Mouse (Mus musculus): ENCODE results near the gene Agpat4. TPM values are rescaled to one million over a fixed set of nuclear protein-coding genes. Genes with fewer than 3 reads are reported as not detected.
"Not testable (repeated sequence)": the region's sequence is repeated elsewhere in the genome, so short reads cannot be mapped to it uniquely, and the experiment has no call there.

The Agpat4 gene
- polyA plus RNA-seq, 1 experiment from 2014 or later = 55.5 TPM

GRCm38 (mm10) chr17:12216224-12216623 is 97.7 kb downstream of the Agpat4 start:
- Histone ChIP-seq H3K36me3 (peaks cover 68% of the 10 kb centered on the region), H3K9ac (replicated peaks) (no peak overlapping the region), H3K27me3 (replicated peaks) (no peaks in the 10 kb centered on the region), H3K27ac (replicated peaks) (no peak overlapping the region), H3K4me3 (replicated peaks) (no peak overlapping the region), H3K4me1 (no peaks in the 10 kb centered on the region), H3K9me3 (replicated peaks) (no peaks in the 10 kb centered on the region), H3K4me2 (no peak overlapping the region)
- WGBS = 82% methylated on average over 6 of the region's 6 CpGs
- ATAC-seq (ENCODE audit: low FRiP score) = no peak

DNA sequence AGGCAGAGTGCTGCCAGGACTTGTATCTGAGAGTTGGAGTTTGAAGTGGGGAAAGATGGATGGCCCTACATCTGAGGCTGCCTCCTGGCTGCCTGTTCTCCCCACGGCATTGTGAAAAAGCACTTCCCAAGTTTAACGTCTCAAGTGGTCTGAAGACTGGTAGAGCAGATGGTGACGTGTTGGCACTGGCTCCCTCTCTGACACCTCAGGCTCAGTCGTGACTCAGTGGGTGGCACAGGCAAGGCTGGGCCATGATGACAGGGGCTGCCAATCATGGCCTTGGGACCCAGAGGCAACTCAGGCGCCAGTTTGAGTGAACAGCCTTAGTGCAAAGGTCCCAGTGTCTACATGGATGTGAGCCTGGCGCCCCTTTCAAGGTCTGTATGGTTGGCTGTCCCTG is 103.4 kb downstream of the Agpat4 start:
- Histone ChIP-seq H3K36me3 (peaks cover 40% of the 10 kb centered on the region), H3K27me3 (replicated peaks) (no peaks in the 10 kb centered on the region), H3K4me1 (no peaks in the 10 kb centered on the region), H3K9me3 (replicated peaks) (no peaks in the 10 kb centered on the region), H3K9ac (replicated peaks) (no peak overlapping the region), H3K27ac (replicated peaks) (no peak overlapping the region), H3K4me2 (no peak overlapping the region), H3K4me3 (replicated peaks) (no peak overlapping the region)
- WGBS = 58% methylated on average over 6 of the region's 6 CpGs
- no peak for ATAC-seq (ENCODE audit: low FRiP score)

GRCm38 (mm10) chr17:12223682-12224081 is 105.2 kb downstream of the Agpat4 start:
- Histone ChIP-seq H3K9me3 (replicated peaks) (no peaks in the 10 kb centered on the region), H3K9ac (replicated peaks) (no peak overlapping the region), H3K36me3 (peaks cover 44% of the 10 kb centered on the region), H3K4me3 (replicated peaks) (no peak overlapping the region), H3K4me2 (no peak overlapping the region), H3K27me3 (replicated peaks) (no peaks in the 10 kb centered on the region), H3K27ac (replicated peaks) (no peak overlapping the region), H3K4me1 (no peaks in the 10 kb centered on the region)
- WGBS = 61% methylated on average over 5 of the region's 5 CpGs
- no peak; the same call in 1 of the 2 replicates for ATAC-seq (ENCODE audit: low FRiP score)

GRCm38 (mm10) chr17:12224145-12224544 is 105.6 kb downstream of the Agpat4 start:
- 87% methylated on average over 9 of the region's 9 CpGs for whole genome bisulfite sequencing

DNA sequence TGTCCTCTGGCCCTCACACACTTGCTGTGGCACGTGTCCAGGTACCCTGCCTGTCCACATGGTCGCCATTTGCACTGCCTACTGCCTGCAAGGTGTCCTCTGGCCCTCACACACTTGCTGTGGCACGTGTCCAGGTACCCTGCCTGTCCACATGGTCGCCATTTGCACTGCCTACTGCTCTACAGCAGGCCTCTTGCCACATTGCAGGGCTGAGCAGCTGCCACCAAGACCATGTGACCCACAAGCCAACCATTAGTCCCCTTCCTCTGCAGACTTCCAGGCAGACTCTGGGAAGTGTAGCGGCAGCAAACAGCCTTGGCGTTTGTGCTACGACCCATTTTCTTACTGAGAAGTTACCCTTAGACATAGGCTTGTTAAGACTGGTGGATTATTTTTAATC is 106.0 kb downstream of the Agpat4 start:
- peaks cover 49% of the 10 kb centered on the region for H3K36me3 ChIP-seq
- not testable (repeated sequence) for H3K9me3 ChIP-seq (replicated peaks); ATAC-seq (ENCODE audit: low FRiP score); H3K27ac ChIP-seq (replicated peaks); H3K4me1 ChIP-seq; H3K9ac ChIP-seq (replicated peaks); H3K27me3 ChIP-seq (replicated peaks); H3K4me3 ChIP-seq (replicated peaks); H3K4me2 ChIP-seq
- WGBS = 80% methylated on average over 6 of the region's 7 CpGs

More at GRCm38 (mm10) chr17:12224145-12224544, 105.6 kb downstream of the Agpat4 start:
- H3K27me3 ChIP-seq (replicated peaks) = no peaks in the 10 kb centered on the region
- 0 out of 2 replicates have a peak, but pooled peaks have one; percentile 23 for ATAC-seq (ENCODE audit: low FRiP score)
- no peak overlapping the region for H3K4me3 ChIP-seq (replicated peaks)
- H3K9ac ChIP-seq (replicated peaks) = no peak overlapping the region
- H3K4me2 ChIP-seq = no peak overlapping the region
- no peak overlapping the region for H3K27ac ChIP-seq (replicated peaks)
- no peaks in the 10 kb centered on the region for H3K9me3 ChIP-seq (replicated peaks)
- no peaks in the 10 kb centered on the region for H3K4me1 ChIP-seq
- H3K36me3 ChIP-seq = peaks cover 49% of the 10 kb centered on the region

GRCm38 (mm10) chr17:12225227-12225626 is 106.7 kb downstream of the Agpat4 start:
- H3K9me3 ChIP-seq (replicated peaks) = no peaks in the 10 kb centered on the region
- no peak overlapping the region for H3K4me3 ChIP-seq (replicated peaks)
- H3K4me1 ChIP-seq = peaks cover 7% of the 10 kb centered on the region; the same call in 1 of the 2 replicates
- no peak overlapping the region for H3K4me2 ChIP-seq
- peaks cover 48% of the 10 kb centered on the region for H3K36me3 ChIP-seq
- no peak overlapping the region for H3K27ac ChIP-seq (replicated peaks)
- H3K9ac ChIP-seq (replicated peaks) = no peak overlapping the region
- 44% methylated on average over 1 of the region's 1 CpGs for WGBS
- H3K27me3 ChIP-seq (replicated peaks) = no peaks in the 10 kb centered on the region
- no peak for ATAC-seq (ENCODE audit: low FRiP score)

GRCm38 (mm10) chr17:12226551-12226950 is 108.0 kb downstream of the Agpat4 start:
- no peak overlapping the region for H3K27ac ChIP-seq (replicated peaks)
- WGBS = 76% methylated on average over 12 of the region's 12 CpGs
- H3K27me3 ChIP-seq (replicated peaks) = no peaks in the 10 kb centered on the region
- no peak overlapping the region for H3K4me3 ChIP-seq (replicated peaks)
- no peak overlapping the region for H3K9ac ChIP-seq (replicated peaks)
- H3K9me3 ChIP-seq (replicated peaks) = no peaks in the 10 kb centered on the region
- H3K36me3 ChIP-seq = peaks cover 54% of the 10 kb centered on the region
- peaks cover 10% of the 10 kb centered on the region; the same call in 1 of the 2 replicates for H3K4me1 ChIP-seq
- ATAC-seq (ENCODE audit: low FRiP score) = no peak
- no peak overlapping the region for H3K4me2 ChIP-seq

DNA sequence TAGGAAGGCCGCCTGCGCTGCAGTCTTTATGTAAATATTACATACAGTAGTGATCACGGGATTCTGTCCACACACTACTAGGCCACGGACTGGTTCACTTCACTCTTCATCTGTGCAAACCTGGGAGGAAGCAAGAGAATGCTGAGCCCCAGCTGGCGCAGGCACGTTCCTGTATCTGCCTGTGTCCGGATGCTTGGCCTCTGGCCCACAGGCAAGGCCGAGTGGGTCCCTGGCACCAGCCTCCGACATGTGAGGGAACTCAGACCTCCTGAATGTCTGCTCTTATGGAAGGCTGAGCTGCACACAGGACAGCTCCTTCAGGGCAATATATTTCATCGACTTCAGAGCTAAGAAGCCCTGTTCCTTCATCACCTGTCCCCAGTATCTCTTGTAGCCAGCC is 109.5 kb downstream of the Agpat4 start:
- ATAC-seq (ENCODE audit: low FRiP score) = no peak
- peaks cover 66% of the 10 kb centered on the region for H3K36me3 ChIP-seq
- 87% methylated on average over 10 of the region's 10 CpGs for whole genome bisulfite sequencing

GRCm38 (mm10) chr17:12228471-12228870 is 110.0 kb downstream of the Agpat4 start:
- no peak overlapping the region for H3K9ac ChIP-seq (replicated peaks)
- peaks cover 71% of the 10 kb centered on the region for H3K36me3 ChIP-seq
- no peak for ATAC-seq (ENCODE audit: low FRiP score)
- 92% methylated on average over 7 of the region's 7 CpGs for WGBS
- no peak overlapping the region for H3K4me3 ChIP-seq (replicated peaks)
- H3K27ac ChIP-seq (replicated peaks) = no peak overlapping the region
- no peaks in the 10 kb centered on the region for H3K27me3 ChIP-seq (replicated peaks)
- peaks cover 10% of the 10 kb centered on the region; the same call in 1 of the 2 replicates for H3K4me1 ChIP-seq
- H3K4me2 ChIP-seq = no peak overlapping the region
- H3K9me3 ChIP-seq (replicated peaks) = no peaks in the 10 kb centered on the region

More for the DNA sequence above, 109.5 kb downstream of the Agpat4 start:
- no peak overlapping the region for H3K9ac ChIP-seq (replicated peaks)
- H3K4me2 ChIP-seq = no peak overlapping the region
- H3K4me3 ChIP-seq (replicated peaks) = no peak overlapping the region
- no peaks in the 10 kb centered on the region for H3K27me3 ChIP-seq (replicated peaks)
- H3K4me1 ChIP-seq = peaks cover 10% of the 10 kb centered on the region; the same call in 1 of the 2 replicates
- H3K27ac ChIP-seq (replicated peaks) = no peak overlapping the region
- H3K9me3 ChIP-seq (replicated peaks) = no peaks in the 10 kb centered on the region

DNA sequence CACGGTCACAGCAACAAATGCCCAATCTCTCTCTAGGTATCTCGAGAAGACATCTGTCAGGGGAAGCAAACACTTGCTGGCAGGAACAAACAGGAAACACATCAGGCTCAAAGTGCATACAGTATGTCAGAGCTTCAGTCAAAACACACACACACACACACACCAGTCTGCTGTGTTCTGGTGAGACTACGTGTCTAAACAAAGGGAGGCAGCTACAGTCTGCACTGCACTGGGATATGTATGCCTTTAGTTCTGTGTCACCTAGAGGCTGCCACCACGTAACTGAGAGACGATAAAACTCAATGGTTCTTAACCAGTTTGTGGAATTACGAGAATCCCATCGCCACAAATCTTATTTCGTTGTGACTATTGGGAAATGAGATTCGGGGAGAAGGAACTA is 111.3 kb downstream of the Agpat4 start:
- 80% methylated on average over 9 of the region's 9 CpGs for WGBS
- H3K36me3 ChIP-seq = peaks cover 80% of the 10 kb centered on the region
- H3K27me3 ChIP-seq (replicated peaks) = no peaks in the 10 kb centered on the region
- peaks cover 10% of the 10 kb centered on the region; the same call in 1 of the 2 replicates for H3K4me1 ChIP-seq
- no peak overlapping the region for H3K4me2 ChIP-seq
- no peak overlapping the region for H3K4me3 ChIP-seq (replicated peaks)
- no peak overlapping the region for H3K9ac ChIP-seq (replicated peaks)
- peak; percentile 77 for ATAC-seq (ENCODE audit: low FRiP score)
- H3K9me3 ChIP-seq (replicated peaks) = no peaks in the 10 kb centered on the region
- peak overlapping the region; percentile 41; the same call in 1 of the 2 replicates for H3K27ac ChIP-seq (replicated peaks)

GRCm38 (mm10) chr17:12230167-12230566 is 111.7 kb downstream of the Agpat4 start:
- H3K36me3 ChIP-seq = peaks cover 84% of the 10 kb centered on the region
- no peak overlapping the region for H3K4me2 ChIP-seq
- H3K9ac ChIP-seq (replicated peaks) = no peak overlapping the region
- peak overlapping the region; percentile 41; the same call in 1 of the 2 replicates for H3K27ac ChIP-seq (replicated peaks)
- H3K9me3 ChIP-seq (replicated peaks) = no peaks in the 10 kb centered on the region
- H3K4me1 ChIP-seq = peaks cover 10% of the 10 kb centered on the region; the same call in 1 of the 2 replicates
- no peak overlapping the region for H3K4me3 ChIP-seq (replicated peaks)
- 65% methylated on average over 6 of the region's 6 CpGs for WGBS
- peak; percentile 87 for ATAC-seq (ENCODE audit: low FRiP score)
- no peaks in the 10 kb centered on the region for H3K27me3 ChIP-seq (replicated peaks)

DNA sequence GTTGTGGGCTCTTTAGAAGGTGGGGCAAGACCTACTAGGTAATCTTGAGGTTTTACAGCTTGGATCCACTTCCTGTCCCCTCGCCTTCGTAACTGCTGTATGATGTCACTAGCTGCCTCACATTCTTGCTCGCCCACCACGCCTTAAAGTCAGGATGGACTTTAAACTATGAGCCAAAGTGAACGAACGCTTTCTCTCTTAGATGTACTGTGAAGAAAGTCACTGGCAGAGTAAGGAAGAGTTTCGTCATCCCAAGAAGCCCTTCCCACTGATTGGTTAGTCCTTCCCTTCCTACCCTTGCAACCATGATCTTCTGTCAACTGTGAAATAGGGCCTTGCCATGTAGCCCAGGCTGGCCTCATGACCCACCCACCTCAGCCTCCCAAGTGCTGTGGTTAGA is 112.6 kb downstream of the Agpat4 start:
- H3K4me3 ChIP-seq (replicated peaks) = no peak overlapping the region
- peaks cover 91% of the 10 kb centered on the region for H3K36me3 ChIP-seq
- H3K4me2 ChIP-seq = no peak overlapping the region
- no peaks in the 10 kb centered on the region for H3K27me3 ChIP-seq (replicated peaks)
- H3K9ac ChIP-seq (replicated peaks) = no peak overlapping the region
- peaks cover 10% of the 10 kb centered on the region; the same call in 1 of the 2 replicates for H3K4me1 ChIP-seq
- no peaks in the 10 kb centered on the region for H3K9me3 ChIP-seq (replicated peaks)
- WGBS = 94% methylated on average over 7 of the region's 7 CpGs
- no peak for ATAC-seq (ENCODE audit: low FRiP score)
- H3K27ac ChIP-seq (replicated peaks) = no peak overlapping the region
